Mouse (Mus musculus) lung, postnatal 0 days (tissue): ENCODE results near the gene Trub2. TPM values are rescaled to one million over a fixed set of nuclear protein-coding genes. Genes with fewer than 3 reads are reported as not detected.

Experiments
- ATAC-seq: fragments of 200-750 bp; cut with Nextera tagmentation; 2 replicates; pipeline ENCODE4 v1.8.0; 2017; ENCODE audit warnings: moderate library complexity
- DNase-seq: peaks from one replicate; pipeline ENCODE4 v3.0.0-alpha.2; 2016; ENCODE audit warnings: low spot score
- H3K27ac ChIP-seq: fragments of 300-500 bp; sonication (generic); 2 replicates; pipeline ENCODE4 v1.5.1; 2014; ENCODE audit warnings: antibody characterized with exemption, mild to moderate bottlenecking, low read length, mixed read lengths
- H3K27me3 ChIP-seq: fragments of 300-500 bp; sonication (generic); replicated peaks from 2 replicates; pipeline ENCODE4 v1.6.1; 2014; ENCODE audit warnings: low read length, mixed read lengths; ENCODE audit not compliant: insufficient read depth
- H3K36me3 ChIP-seq: fragments of 300-500 bp; sonication (generic); 2 replicates; pipeline ENCODE4 v1.6.1; 2014; ENCODE audit warnings: low read length, mixed read lengths; ENCODE audit not compliant: insufficient read depth
- H3K4me1 ChIP-seq: fragments of 300-500 bp; sonication (generic); 2 replicates; pipeline ENCODE4 v1.6.1; 2014; ENCODE audit warnings: antibody characterized with exemption, low read depth, low read length, mixed read lengths; ENCODE audit not compliant: insufficient read depth
- H3K4me2 ChIP-seq: fragments of 300-500 bp; sonication (generic); replicated peaks from 2 replicates; pipeline ENCODE4 v1.6.1; 2014; ENCODE audit warnings: low read depth, mild to moderate bottlenecking, low read length, moderate library complexity, mixed read lengths
- H3K4me3 ChIP-seq: fragments of 300-500 bp; sonication (generic); 2 replicates; pipeline ENCODE4 v1.5.1; 2014; ENCODE audit warnings: low read depth, low read length
- H3K9ac ChIP-seq: fragments of 300-500 bp; sonication (generic); replicated peaks from 2 replicates; pipeline ENCODE4 v1.6.1; 2014; ENCODE audit warnings: low read depth, mild to moderate bottlenecking
- H3K9me3 ChIP-seq: fragments of 300-500 bp; sonication (generic); 2 replicates; pipeline ENCODE4 v1.6.1; 2016; ENCODE audit warnings: low read length, mixed read lengths
- CTCF ChIP-seq: IDR thresholded peaks from 2 replicates; pipeline ENCODE4 v1.5.1; 2016; ENCODE audit warnings: antibody characterized with exemption, mild to moderate bottlenecking
- EP300 ChIP-seq: IDR thresholded peaks from 2 replicates; pipeline ENCODE4 v1.6.1; 2016; ENCODE audit warnings: antibody characterized with exemption, mild to moderate bottlenecking, control low read depth
- WGBS: fragments of 180-500 bp; shearing (Covaris S2); extraction: QIAGEN DNeasy Blood & Tissue Kit; methylation state at CpG from one replicate; pipeline ENCODE4 v1.1.7; 2014; 5-methylcytosine and 5-hydroxymethylcytosine counted together
- polyA plus RNA-seq: library from polyadenylated mRNA; unstranded; fragments of >200 nt; fragmentation: Nextera tagmentation; extraction: Ambion mirVana; gene quantifications from 2 replicates; pipeline ENCODE4 v1.2.1, GENCODE M21; 2015

The Trub2 gene
- polyA plus RNA-seq, 1 experiment from 2014 or later: 18.5 TPM

DNA sequence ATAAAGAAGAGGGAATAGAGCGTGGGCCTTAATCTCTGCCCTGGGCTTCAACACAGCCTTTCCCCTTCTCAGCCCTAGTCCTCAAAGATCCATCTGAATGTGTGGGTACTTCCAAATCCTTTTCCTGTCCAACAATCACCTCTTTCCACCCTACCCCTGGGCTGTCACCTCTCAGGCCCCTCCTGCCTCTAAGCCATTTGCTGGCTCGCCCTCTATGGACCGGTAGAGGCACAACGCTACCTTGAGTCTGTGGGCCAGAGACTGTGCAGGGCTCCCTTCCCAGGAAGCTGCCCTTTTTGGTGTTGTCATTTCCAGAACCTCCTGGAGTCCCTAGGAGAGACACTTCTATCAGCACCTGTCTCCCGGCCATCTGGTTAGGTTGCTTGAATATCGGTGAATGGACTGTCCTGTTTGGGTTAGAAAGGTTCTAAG, 15.1 kb upstream of the Trub2 start:
- DNase-seq (peak; percentile 56), ATAC-seq (peak; percentile 28; the same call in 1 of the 2 replicates)
- Histone ChIP-seq H3K27ac (no peak overlapping the region; the same call in 1 of the 2 replicates), H3K36me3 (peaks cover 14% of the 10 kb centered on the region; the same call in 1 of the 2 replicates), H3K4me1 (peaks cover 11% of the 10 kb centered on the region), H3K9me3 (no peaks in the 10 kb centered on the region), H3K4me2 (peak overlapping the region; percentile 87), H3K27me3 (no peaks in the 10 kb centered on the region), H3K9ac (peak overlapping the region; percentile 82; the same call in 1 of the 2 replicates), H3K4me3 (peak overlapping the region; percentile 77)
- 12% methylated on average over 6 of the region's 6 CpGs for WGBS
- TF ChIP-seq EP300 (no peak), CTCF (peak; percentile 66)

DNA sequence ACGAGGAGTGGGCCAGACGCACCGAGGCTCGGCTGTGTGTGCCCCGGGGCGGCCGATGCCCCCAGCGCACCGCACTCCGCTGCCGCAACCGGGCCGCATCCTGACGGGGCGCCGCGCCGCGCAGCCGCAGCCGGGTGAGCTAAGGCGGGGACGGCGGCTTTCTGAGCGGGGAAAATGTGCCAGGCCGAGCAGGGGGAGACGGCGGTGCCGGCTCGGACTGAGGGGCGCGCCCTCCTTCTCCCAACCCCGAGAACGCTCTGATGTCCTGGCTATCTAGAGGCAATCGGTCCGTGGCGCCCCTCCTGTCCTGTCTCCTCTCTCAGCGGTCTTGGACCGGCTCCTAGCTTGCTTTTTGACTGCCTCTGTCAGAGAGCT, 14.5 kb upstream of the Trub2 start:
- H3K9ac ChIP-seq: peak overlapping the region; percentile 82
- H3K4me3 ChIP-seq: peak overlapping the region; percentile 77
- no peak for TF ChIP-seq EP300
- TF ChIP-seq CTCF: no peak
- DNase-seq: peak; percentile 40
- peaks cover 11% of the 10 kb centered on the region for H3K4me1 ChIP-seq
- no peaks in the 10 kb centered on the region for H3K9me3 ChIP-seq
- peaks cover 14% of the 10 kb centered on the region; the same call in 1 of the 2 replicates for H3K36me3 ChIP-seq
- peak overlapping the region; percentile 87 for H3K4me2 ChIP-seq
- no peaks in the 10 kb centered on the region for H3K27me3 ChIP-seq
- H3K27ac ChIP-seq: peak overlapping the region; percentile 63
- peak; percentile 71 for ATAC-seq
- WGBS: 0% methylated on average over 17 of the region's 39 CpGs

DNA sequence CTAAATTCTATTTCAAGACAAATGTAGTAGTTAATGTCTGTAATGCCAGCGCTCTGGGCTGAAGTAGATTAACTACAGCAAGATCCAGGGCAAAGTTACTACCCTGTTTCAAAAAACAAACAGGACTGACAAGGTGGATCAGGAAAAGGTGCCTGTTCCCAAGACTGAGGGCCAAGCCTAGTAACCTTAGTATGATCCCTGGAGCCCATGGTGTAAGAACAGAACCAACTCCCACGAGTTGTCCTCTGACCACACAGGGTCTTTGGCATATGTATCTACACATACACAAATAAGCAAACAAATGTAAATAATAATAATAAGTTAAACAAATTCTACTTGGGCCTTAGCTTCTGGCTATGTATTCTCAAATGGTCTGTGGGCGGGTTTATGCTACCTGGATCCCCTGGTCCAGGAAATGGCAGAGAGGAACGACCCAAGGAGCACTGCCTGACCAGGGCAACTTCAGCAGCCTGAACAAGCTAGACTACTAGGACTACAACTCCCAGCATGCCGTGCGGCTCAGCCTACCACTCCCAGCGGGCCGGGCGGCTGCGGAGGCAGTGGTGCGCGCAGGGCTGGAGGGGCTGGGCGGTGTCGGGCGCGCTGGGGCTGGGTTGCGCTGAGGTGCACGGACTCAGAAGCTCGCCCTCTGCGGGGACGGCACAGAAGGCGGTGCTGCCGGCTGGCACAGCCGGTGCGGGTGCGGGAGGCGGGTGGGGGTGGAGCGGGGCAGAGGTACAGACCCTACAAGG, 13.9 kb upstream of the Trub2 start, which contains the start of gene Slc27a4:
Gene Slc27a4 (plus strand): TSS at position 560 of the 752 bp plus-strand sequence.
- 6% methylated on average over 24 of the region's 28 CpGs for WGBS

DNA sequence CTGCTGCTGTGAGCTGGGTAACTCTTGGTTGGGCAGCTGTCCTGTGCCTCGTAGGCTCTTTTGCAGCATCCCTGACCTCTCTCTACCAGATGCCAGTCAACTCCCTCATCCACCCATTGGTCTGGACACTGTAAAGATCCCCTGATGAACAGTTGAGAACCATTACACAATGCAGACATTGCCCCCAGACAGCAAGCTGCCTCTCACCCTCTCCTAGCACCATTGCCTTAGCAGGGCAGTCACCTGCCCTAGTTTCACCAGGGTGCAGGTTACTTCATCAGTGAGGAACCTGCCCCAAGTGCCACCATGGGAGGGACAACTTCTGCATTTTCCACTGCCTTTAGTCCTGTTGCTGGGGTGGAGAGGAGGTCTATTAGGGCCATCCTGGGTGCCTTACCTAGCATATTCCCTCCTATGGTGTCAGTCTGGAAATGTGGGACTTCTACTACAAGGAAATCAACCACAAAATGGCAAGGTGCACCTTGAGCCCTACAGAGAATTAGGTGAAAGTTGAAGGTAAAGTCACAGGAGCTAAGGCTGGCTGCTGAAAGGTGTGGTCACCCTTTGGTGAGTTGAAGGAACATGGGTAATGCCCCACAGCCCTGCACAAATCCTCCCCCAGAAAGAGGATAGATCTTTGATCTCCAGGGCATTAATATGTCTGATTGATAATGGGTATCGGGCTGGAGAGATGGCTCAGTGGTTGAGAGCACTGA, 4.6 kb upstream of the Trub2 start:
- Histone ChIP-seq H3K4me1 (peaks cover 3% of the 10 kb centered on the region; the same call in 1 of the 2 replicates), H3K27me3 (no peaks in the 10 kb centered on the region), H3K36me3 (no peaks in the 10 kb centered on the region), H3K27ac (no peak overlapping the region), H3K4me3 (no peak overlapping the region), H3K9ac (no peak overlapping the region), H3K9me3 (no peaks in the 10 kb centered on the region), H3K4me2 (no peak overlapping the region)
- 91% methylated on average over 2 of the region's 2 CpGs for WGBS
- DNase-seq: no peak
- TF ChIP-seq CTCF: no peak
- no peak for TF ChIP-seq EP300
- no peak for ATAC-seq

More for the DNA sequence above, 13.9 kb upstream of the Trub2 start, which contains the start of gene Slc27a4:
- Histone ChIP-seq H3K27me3 (no peaks in the 10 kb centered on the region), H3K27ac (peak within 1 kb of the TSS; percentile 63), H3K36me3 (peaks cover 14% of the 10 kb centered on the region; the same call in 1 of the 2 replicates), H3K4me1 (peaks cover 11% of the 10 kb centered on the region), H3K9ac (peak within 1 kb of the TSS; percentile 82), H3K9me3 (no peaks in the 10 kb centered on the region), H3K4me3 (peak within 1 kb of the TSS; percentile 77), H3K4me2 (peak within 1 kb of the TSS; percentile 87)
- peak; percentile 97 for DNase-seq
- peak; percentile 100 for ATAC-seq
- TF ChIP-seq CTCF (no peak; the same call in 1 of the 2 replicates), EP300 (no peak)

DNA sequence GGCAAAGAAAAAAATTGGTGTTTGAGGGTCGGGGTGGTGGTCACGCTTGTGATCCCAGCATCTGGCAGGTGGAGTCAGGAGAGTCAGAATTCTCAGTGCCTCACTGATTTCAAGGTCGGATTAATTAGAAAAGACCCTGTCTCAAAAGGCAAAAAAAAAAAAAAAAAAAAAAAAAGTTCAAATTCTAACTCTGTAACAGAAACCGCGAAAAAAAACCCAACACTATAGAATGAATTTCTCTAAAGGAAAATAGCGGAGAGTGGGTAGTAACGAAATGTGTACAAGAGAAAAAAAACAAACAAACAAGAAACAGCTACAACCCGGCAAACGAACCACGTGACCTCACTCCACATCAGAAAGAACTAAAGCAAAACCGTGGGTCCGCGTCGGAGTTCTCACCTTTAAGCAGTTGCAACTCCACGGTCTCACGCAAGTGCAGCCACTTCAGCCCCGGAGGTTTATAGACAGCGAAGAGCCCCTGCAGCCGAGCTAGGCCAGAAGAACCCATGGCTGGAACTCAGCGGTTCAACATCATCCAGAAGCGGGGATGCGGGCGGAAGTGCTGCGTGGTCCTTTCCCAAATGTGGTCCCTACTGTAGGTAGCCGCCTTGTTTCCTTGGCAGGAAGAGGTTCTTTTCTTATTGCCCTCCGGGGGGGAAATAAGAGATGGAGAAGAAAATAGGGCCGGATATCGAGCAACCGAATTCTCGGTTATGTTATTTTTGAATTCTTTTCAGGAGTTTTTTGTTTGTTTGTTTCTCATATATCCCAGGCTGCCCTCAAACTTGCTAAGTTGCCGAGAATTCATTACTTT, 991 bp downstream of the Trub2 start, which contains the start of gene Coq4:
Gene Coq4 (plus strand): TSS at position 390 of the 814 bp plus-strand sequence.
- peak; percentile 93 for ATAC-seq
- no peaks in the 10 kb centered on the region for H3K9me3 ChIP-seq
- peak within 1 kb of the TSS; percentile 92 for H3K4me2 ChIP-seq
- no peaks in the 10 kb centered on the region for H3K27me3 ChIP-seq
- peak; percentile 96 for DNase-seq
- 3% methylated on average over 31 of the region's 31 CpGs for WGBS
- H3K9ac ChIP-seq: peak within 1 kb of the TSS; percentile 70
- TF ChIP-seq CTCF (no peak), EP300 (no peak; the same call in 1 of the 2 replicates)
- H3K27ac ChIP-seq: peak within 1 kb of the TSS; percentile 82
- H3K4me3 ChIP-seq: peak within 1 kb of the TSS; percentile 65
- H3K36me3 ChIP-seq: no peaks in the 10 kb centered on the region; the same call in 1 of the 2 replicates
- H3K4me1 ChIP-seq: peaks cover 6% of the 10 kb centered on the region; the same call in 1 of the 2 replicates
